Mouse (Mus musculus) spleen, postnatal 36 days (tissue): Measurements from ENCODE around the gene Fem1b.
A peak's percentile ranks its signal among the peaks of the same experiment; 100 is the strongest.
"Not testable (repeated sequence)": the region's sequence is repeated elsewhere in the genome, so short reads cannot be mapped to it uniquely, and the experiment has no call there.

ENCODE experiments used
- DNase-seq, 2 experiments: peaks; one replicate each; pipeline ENCODE4 v3.0.0; 2022; ENCODE audit warnings: low spot score in 2 of 2, mixed read lengths in 1 of 2

The Fem1b gene

DNA sequence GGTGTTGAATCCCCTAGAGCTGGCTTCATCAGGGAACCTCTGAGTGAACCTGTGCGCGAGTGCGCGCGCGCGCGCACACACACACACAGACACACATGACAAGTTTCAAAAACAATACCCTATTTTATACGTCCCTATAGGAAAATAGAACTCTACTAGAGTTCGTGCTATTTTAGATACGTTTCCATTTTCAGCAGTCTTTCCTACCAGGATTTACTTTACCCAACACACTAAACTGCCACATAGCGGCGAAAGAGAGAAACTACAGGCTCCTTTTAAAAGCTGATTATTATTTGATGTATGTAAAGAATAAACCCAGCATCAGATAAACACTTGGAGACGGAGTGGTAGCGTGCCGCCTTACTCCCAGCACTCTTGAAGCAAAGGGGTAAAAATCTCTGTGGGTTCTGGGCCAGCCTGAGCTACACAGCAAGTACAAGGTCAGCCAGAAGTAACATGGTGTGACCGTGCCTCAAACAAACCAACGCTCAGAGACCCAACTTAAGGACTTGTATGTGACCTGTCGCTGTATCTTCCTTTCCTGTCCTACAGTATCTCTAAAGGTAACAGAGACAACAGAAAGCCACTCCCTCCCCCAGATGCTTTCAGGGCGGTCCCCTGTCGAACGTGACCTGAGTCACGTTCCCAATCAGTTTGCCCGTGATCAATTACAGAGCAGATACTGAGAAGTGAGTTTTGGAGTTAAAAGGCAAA lies 16.4 kb upstream of the Fem1b start:
- DNase-seq = no peak

GRCm38 (mm10) chr9:62826456-62826855 lies 14.7 kb upstream of the Fem1b start:
- no peak for DNase-seq

GRCm38 (mm10) chr9:62825791-62826393 lies 14.2 kb upstream of the Fem1b start:
- no peak for DNase-seq

DNA sequence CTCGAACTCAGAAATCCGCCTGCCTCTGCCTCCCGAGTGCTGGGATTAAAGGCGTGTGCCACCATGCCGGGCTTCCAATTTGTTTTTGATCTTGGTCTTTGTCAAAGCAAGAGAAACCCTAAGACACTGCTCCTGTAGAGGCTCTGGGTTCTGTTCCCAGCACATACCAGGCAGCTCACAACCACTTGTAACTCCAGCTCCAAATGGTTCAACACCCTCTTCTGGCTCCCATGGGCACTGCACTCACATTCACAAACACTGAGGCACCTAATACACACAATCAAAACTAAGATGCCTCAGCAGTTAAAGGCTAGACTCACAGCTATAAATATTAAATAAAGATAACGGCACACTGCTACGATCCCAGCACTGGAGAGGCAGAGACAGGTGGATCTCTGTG lies 10.1 kb upstream of the Fem1b start:
- DNase-seq = no peak

GRCm38 (mm10) chr9:62820829-62821228 lies 9.1 kb upstream of the Fem1b start:
- DNase-seq = no peak

- not testable (repeated sequence) for DNase-seq
Observed at GRCm38 (mm10) chr9:62819910-62820309, 8.2 kb upstream of the Fem1b start.

DNA sequence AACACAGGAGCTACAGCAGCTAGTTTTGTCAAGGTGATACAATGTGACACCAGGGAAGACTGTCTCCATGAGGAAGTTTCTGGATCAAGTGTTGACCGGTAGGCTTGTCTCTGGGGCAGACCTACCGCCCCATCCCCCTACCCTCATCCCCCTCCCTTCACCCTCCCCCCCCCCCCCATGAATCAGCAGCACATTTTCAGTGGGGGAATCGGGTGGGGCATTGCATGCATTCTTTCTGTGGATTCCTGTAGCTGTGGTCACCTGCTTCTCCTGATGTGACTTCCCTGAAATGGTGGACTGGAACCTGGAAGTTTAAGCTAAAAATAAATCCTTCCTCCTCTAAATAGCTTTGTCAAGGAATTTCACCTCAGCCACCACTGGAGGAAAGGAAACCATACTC lies 7.8 kb upstream of the Fem1b start:
- no peak for DNase-seq

DNA sequence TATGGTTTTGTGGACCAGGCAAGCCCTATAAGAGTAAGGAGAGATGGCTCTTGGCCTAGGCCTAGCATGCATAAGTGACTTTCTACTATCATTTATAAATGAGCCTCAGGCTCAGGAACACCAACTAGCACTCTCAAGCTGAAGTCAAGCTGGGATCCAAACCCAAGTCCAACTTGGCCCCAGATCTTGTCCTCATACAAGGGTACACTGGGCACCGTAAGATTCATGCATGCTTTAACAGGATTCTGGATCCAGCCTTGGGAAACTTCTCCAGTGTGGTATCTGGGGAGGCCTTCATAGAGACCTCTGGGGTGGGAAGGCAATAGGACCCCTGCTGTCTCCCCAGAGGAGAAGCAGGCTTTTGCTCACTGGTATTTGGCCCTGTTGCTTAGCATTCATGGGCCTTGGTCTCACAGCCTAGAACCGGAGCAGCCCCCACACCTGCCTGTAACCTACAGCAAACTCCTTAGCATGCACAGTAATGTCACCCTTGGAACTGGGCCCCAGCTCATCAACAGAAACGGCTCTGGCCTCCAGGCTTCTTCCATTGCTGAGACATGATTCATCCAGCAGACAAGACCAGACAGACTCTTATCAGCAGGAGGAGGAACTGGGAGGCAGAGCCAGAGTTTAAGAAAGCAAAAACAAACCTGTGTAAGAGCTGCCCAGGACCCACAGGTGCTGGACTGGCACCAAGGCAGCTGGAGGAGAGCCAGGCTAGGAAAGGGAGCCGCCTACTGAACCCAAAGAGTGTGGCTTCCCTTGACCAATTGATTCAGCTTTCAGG lies 6.3 kb upstream of the Fem1b start:
- DNase-seq = no peak

- peak; percentile 37 to 56 for DNase-seq
Observed at GRCm38 (mm10) chr9:62817099-62817571, 5.4 kb upstream of the Fem1b start.

GRCm38 (mm10) chr9:62816323-62817098 lies 4.8 kb upstream of the Fem1b start:
- DNase-seq = peak; percentile 49 to 61

- no peak for DNase-seq
Observed at GRCm38 (mm10) chr9:62814751-62815150, 3.0 kb upstream of the Fem1b start.

DNA sequence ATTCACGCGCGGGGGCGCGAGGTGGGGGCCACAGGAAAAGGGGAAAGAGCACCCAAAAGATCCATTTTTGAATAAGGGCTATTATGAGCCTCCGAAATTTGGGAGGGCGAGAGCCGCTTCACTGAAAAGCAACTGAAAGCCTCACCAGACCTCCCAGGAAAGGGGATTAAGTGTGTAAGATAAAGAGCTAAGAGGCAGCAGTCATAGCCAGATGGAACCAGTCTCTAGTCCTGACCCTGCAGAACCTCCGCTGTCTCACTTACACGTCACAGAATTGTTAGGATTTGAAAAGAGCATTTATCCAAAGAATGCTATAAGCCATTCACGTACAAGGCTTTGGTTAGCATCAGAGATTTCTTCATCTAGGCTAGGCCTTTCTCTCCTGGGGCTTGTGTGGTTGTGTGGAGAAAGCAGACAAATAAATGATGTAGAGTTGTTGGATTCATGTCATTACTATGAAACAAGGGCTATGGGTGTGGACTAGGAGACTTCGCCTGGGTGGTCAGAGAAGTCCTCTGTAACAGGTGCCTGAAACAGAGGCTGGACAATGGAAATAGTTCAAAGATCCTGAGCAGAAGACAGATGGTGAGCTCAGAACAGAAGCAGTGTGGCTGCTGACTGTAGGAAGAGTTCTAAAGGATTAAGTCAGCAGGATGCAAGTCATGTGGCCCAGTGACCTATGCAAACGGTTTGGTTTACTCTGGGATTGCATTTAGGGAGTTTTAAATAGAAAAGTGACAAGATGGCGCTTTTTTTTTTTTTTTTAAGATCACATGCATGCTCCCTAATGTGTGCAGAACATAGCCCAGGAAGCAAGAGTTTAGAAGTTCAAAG lies 699 bp upstream of the Fem1b start:
- no peak for DNase-seq

- DNase-seq = peak; percentile 30 to 50
Observed at GRCm38 (mm10) chr9:62810543-62811515, 905 bp downstream of the Fem1b start.

- no peak for DNase-seq
Observed at GRCm38 (mm10) chr9:62810095-62810494, 1.6 kb downstream of the Fem1b start.

DNA sequence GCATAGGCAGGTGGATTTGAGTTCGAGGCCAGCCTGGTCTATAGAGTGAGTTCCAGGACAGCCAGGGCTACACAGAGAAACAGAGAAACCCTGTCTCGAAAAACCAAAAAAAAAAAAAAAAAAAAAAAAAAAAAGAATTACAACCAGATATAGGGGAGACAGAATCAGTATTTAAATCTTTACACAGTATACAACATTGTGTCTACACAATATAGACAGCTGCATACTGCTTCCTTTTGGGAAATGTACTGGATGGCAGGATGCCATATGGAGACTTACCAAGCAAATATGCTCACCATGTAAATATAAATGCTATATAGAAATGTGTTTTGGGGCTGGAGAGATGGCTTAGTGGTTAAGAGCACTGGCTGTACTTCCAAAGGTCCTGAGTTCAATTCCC lies 12.5 kb downstream of the Fem1b start:
- DNase-seq = not testable (repeated sequence)

DNA sequence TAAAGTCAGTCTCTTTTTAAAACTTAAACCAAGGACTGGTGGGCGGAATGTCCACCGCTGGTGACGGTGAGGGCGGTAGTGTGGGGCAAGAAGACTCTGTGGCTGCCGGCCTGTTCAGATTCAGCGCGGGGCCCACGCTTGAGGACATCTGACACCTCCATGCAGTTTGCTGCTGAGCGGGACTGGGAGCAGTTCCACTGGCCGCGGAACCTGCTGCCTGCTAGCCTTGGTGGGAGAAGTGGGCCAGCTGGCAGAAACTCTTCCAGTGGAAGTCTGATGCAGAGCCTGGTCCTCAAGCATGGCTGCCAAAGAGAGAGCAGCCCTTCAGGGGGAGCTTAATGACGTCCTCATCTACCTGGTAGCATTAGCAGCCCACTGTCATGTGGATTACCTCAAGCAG lies 21.9 kb downstream of the Fem1b start:
- no peak for DNase-seq

GRCm38 (mm10) chr9:62786721-62787120 lies 25.0 kb downstream of the Fem1b start:
- no peak for DNase-seq

DNA sequence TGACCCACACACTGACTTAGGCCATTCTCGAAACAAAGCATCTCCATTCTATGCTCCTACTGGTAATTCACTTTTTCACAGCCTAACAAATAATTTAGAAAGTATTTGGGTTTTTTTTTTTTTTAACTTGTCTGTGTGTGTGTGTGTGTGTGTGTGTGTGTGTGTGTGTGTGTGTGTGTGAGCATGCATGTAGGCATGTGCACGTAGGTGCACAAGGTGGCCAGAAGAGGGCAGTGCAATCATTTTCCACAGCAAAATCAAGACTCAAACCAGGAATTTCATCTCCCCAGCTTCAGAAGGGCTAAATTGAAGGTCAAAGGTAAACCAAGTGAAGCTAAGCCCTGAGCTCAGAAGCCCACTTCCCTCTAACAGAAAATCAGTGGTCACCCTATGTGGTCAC lies 27.5 kb downstream of the Fem1b start:
- no peak for DNase-seq

DNA sequence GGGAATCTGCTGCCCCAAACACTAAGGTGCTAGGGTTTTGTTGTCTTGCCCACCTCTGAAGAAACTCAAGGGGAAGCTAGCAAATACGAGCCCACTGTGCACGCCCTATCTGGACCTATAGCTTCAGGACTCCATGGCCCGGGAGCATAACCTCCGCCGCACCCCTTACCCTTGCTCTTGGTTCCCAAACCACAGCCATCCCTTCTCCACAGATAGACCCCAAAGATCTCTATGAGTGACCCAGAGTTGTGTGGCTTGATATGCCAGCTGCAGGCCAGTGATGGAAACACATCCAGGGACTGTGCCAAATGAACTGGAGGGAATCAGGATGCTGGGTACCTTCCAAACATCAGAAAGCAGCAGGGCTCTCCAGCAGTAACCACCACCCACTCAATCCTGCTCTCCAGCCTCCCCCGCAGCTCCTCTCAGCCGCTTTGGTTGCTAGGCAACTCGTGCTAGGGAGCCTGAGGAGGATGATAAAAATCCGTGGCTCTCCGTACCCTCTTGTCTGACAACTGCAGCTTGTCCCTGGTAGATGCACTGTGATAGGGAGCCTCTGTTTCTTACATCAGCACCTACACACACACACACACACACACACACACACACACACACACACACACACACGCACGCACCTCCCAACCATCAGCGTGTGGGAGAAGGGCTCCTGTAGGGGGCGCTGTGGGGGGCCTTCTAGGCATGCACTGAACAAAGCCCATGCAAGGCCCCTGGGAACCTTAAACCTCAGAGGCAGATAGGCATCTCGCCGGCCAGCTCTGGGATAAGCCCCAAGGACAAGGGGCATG lies 28.6 kb downstream of the Fem1b start:
- no peak for DNase-seq
